Mouse (Mus musculus): ENCODE results near the gene Fcor. TPM values are rescaled to one million over a fixed set of nuclear protein-coding genes. Genes with fewer than 3 reads are reported as not detected.
A peak's percentile ranks its signal among the peaks of the same experiment; 100 is the strongest.

Gene Fcor
- 9.6 and 12.4 TPM in 2 replicates for polyA plus RNA-seq (2015; fragmentation: Nextera tagmentation; extraction: Ambion mirVana)

- Histone ChIP-seq H3K9ac (replicated peaks) (peak within 1 kb of the TSS; percentile 55), H3K27ac (peak within 1 kb of the TSS; percentile 70), H3K9me3 (no peaks in the 10 kb centered on the region), H3K4me2 (replicated peaks) (peak within 1 kb of the TSS; percentile 53), H3K4me3 (replicated peaks) (peak within 1 kb of the TSS; percentile 47), H3K36me3 (no peaks in the 10 kb centered on the region), H3K4me1 (replicated peaks) (peaks cover 5% of the 10 kb centered on the region), H3K27me3 (no peaks in the 10 kb centered on the region)
- WGBS = under 1% methylated on average over 23 of the region's 23 CpGs
- ATAC-seq = peak; percentile 88
These were observed at the start of gene Fcor for GRCm38 (mm10) chr8:3671980-3672491. Gene Fcor, minus strand, starts transcription at chr8:3672362.

- Histone ChIP-seq H3K4me3 (replicated peaks) (no peak overlapping the region), H3K4me1 (replicated peaks) (no peaks in the 10 kb centered on the region), H3K27ac (no peak overlapping the region), H3K27me3 (no peaks in the 10 kb centered on the region), H3K9ac (replicated peaks) (no peak overlapping the region), H3K36me3 (no peaks in the 10 kb centered on the region), H3K9me3 (no peaks in the 10 kb centered on the region), H3K4me2 (replicated peaks) (no peak overlapping the region)
- no peak for ATAC-seq
- WGBS = 47% methylated on average over 1 of the region's 1 CpGs
These were observed 48.9 kb upstream of the Fcor start for GRCm38 (mm10) chr8:3721041-3721440.

GRCm38 (mm10) chr8:3720551-3720950 lies 48.4 kb upstream of the Fcor start, which contains the start of gene Clec4g:
Gene Clec4g, minus strand, starts transcription at chr8:3720651.
- WGBS = 83% methylated on average over 5 of the region's 5 CpGs
- Histone ChIP-seq H3K4me1 (replicated peaks) (no peaks in the 10 kb centered on the region), H3K36me3 (no peaks in the 10 kb centered on the region), H3K9ac (replicated peaks) (no peak within 1 kb of the TSS), H3K27me3 (no peaks in the 10 kb centered on the region), H3K9me3 (no peaks in the 10 kb centered on the region), H3K27ac (no peak within 1 kb of the TSS), H3K4me2 (replicated peaks) (no peak within 1 kb of the TSS), H3K4me3 (replicated peaks) (no peak within 1 kb of the TSS)
- ATAC-seq = no peak

GRCm38 (mm10) chr8:3718559-3718958 lies 46.4 kb upstream of the Fcor start:
- Histone ChIP-seq H3K36me3 (no peaks in the 10 kb centered on the region), H3K4me2 (replicated peaks) (no peak overlapping the region), H3K4me1 (replicated peaks) (no peaks in the 10 kb centered on the region), H3K9me3 (no peaks in the 10 kb centered on the region), H3K27me3 (no peaks in the 10 kb centered on the region), H3K4me3 (replicated peaks) (no peak overlapping the region), H3K27ac (no peak overlapping the region), H3K9ac (replicated peaks) (no peak overlapping the region)
- ATAC-seq = peak; percentile 74
- WGBS = 15% methylated on average over 14 of the region's 14 CpGs

- Histone ChIP-seq H3K4me3 (replicated peaks) (no peak overlapping the region), H3K4me1 (replicated peaks) (no peaks in the 10 kb centered on the region), H3K9ac (replicated peaks) (no peak overlapping the region), H3K4me2 (replicated peaks) (no peak overlapping the region), H3K27me3 (no peaks in the 10 kb centered on the region), H3K36me3 (no peaks in the 10 kb centered on the region), H3K9me3 (no peaks in the 10 kb centered on the region), H3K27ac (no peak overlapping the region)
- ATAC-seq = no peak
- WGBS = 88% methylated on average over 12 of the region's 12 CpGs
These were observed 45.3 kb upstream of the Fcor start for GRCm38 (mm10) chr8:3717321-3717954.

- Histone ChIP-seq H3K4me1 (replicated peaks) (no peaks in the 10 kb centered on the region), H3K27ac (no peak overlapping the region)
- 75% methylated on average over 2 of the region's 2 CpGs for WGBS
These were observed 39.5 kb upstream of the Fcor start for GRCm38 (mm10) chr8:3711646-3712045.

GRCm38 (mm10) chr8:3710312-3710711 lies 38.1 kb upstream of the Fcor start:
- H3K27me3 ChIP-seq = no peaks in the 10 kb centered on the region
- no peaks in the 10 kb centered on the region for H3K36me3 ChIP-seq
- no peak overlapping the region for H3K9ac ChIP-seq (replicated peaks)
- no peaks in the 10 kb centered on the region for H3K9me3 ChIP-seq
- whole genome bisulfite sequencing = 88% methylated on average over 3 of the region's 3 CpGs
- H3K4me1 ChIP-seq (replicated peaks) = no peaks in the 10 kb centered on the region
- H3K4me2 ChIP-seq (replicated peaks) = no peak overlapping the region
- H3K27ac ChIP-seq = no peak overlapping the region
- H3K4me3 ChIP-seq (replicated peaks) = no peak overlapping the region
- no peak for ATAC-seq

More at GRCm38 (mm10) chr8:3711646-3712045, 39.5 kb upstream of the Fcor start:
- ATAC-seq = no peak
- no peak overlapping the region for H3K4me2 ChIP-seq (replicated peaks)
- H3K4me3 ChIP-seq (replicated peaks) = no peak overlapping the region
- no peaks in the 10 kb centered on the region for H3K9me3 ChIP-seq
- H3K9ac ChIP-seq (replicated peaks) = no peak overlapping the region
- no peaks in the 10 kb centered on the region for H3K36me3 ChIP-seq
- H3K27me3 ChIP-seq = no peaks in the 10 kb centered on the region

GRCm38 (mm10) chr8:3707611-3708010 lies 35.4 kb upstream of the Fcor start:
- Histone ChIP-seq H3K4me2 (replicated peaks) (no peak overlapping the region), H3K4me1 (replicated peaks) (no peaks in the 10 kb centered on the region), H3K4me3 (replicated peaks) (no peak overlapping the region), H3K27me3 (no peaks in the 10 kb centered on the region), H3K36me3 (no peaks in the 10 kb centered on the region), H3K9ac (replicated peaks) (no peak overlapping the region), H3K9me3 (no peaks in the 10 kb centered on the region), H3K27ac (no peak overlapping the region)
- ATAC-seq = no peak
- WGBS = 75% methylated on average over 7 of the region's 7 CpGs

GRCm38 (mm10) chr8:3705711-3706110 lies 33.5 kb upstream of the Fcor start:
- Histone ChIP-seq H3K9ac (replicated peaks) (no peak overlapping the region), H3K36me3 (no peaks in the 10 kb centered on the region), H3K4me2 (replicated peaks) (no peak overlapping the region), H3K27me3 (no peaks in the 10 kb centered on the region), H3K4me1 (replicated peaks) (no peaks in the 10 kb centered on the region), H3K4me3 (replicated peaks) (no peak overlapping the region), H3K27ac (no peak overlapping the region), H3K9me3 (no peaks in the 10 kb centered on the region)
- no peak for ATAC-seq
- WGBS = 72% methylated on average over 4 of the region's 4 CpGs

GRCm38 (mm10) chr8:3701491-3701890 lies 29.3 kb upstream of the Fcor start:
- H3K4me1 ChIP-seq (replicated peaks) = no peaks in the 10 kb centered on the region
- no peak overlapping the region for H3K27ac ChIP-seq
- no peaks in the 10 kb centered on the region for H3K27me3 ChIP-seq
- WGBS = 97% methylated on average over 1 of the region's 1 CpGs
- H3K9ac ChIP-seq (replicated peaks) = no peak overlapping the region
- no peak overlapping the region for H3K4me3 ChIP-seq (replicated peaks)
- no peak for ATAC-seq
- no peaks in the 10 kb centered on the region for H3K9me3 ChIP-seq
- H3K4me2 ChIP-seq (replicated peaks) = no peak overlapping the region
- H3K36me3 ChIP-seq = no peaks in the 10 kb centered on the region

GRCm38 (mm10) chr8:3694121-3694520 lies 22.0 kb upstream of the Fcor start, which contains the start of gene Fcer2a:
Gene Fcer2a, minus strand, starts transcription at chr8:3694175.
- Histone ChIP-seq H3K4me3 (replicated peaks) (no peak within 1 kb of the TSS), H3K36me3 (no peaks in the 10 kb centered on the region), H3K9ac (replicated peaks) (no peak within 1 kb of the TSS), H3K4me2 (replicated peaks) (no peak within 1 kb of the TSS), H3K4me1 (replicated peaks) (no peaks in the 10 kb centered on the region), H3K27me3 (no peaks in the 10 kb centered on the region), H3K27ac (no peak within 1 kb of the TSS), H3K9me3 (no peaks in the 10 kb centered on the region)
- WGBS = 86% methylated on average over 3 of the region's 3 CpGs
- ATAC-seq = no peak

- ATAC-seq = no peak
- H3K4me1 ChIP-seq (replicated peaks) = no peaks in the 10 kb centered on the region
- H3K4me3 ChIP-seq (replicated peaks) = no peak overlapping the region
- WGBS = 83% methylated on average over 3 of the region's 3 CpGs
- H3K27me3 ChIP-seq = no peaks in the 10 kb centered on the region
- H3K27ac ChIP-seq = no peak overlapping the region
- no peaks in the 10 kb centered on the region for H3K36me3 ChIP-seq
- H3K4me2 ChIP-seq (replicated peaks) = no peak overlapping the region
- H3K9ac ChIP-seq (replicated peaks) = no peak overlapping the region
- H3K9me3 ChIP-seq = no peaks in the 10 kb centered on the region
These were observed 18.6 kb upstream of the Fcor start for GRCm38 (mm10) chr8:3690774-3691173.

GRCm38 (mm10) chr8:3687537-3687936 lies 15.4 kb upstream of the Fcor start:
- WGBS = 79% methylated on average over 6 of the region's 6 CpGs
- H3K4me2 ChIP-seq (replicated peaks) = no peak overlapping the region
- no peak overlapping the region for H3K27ac ChIP-seq
- ATAC-seq = no peak
- H3K4me1 ChIP-seq (replicated peaks) = no peaks in the 10 kb centered on the region
- H3K27me3 ChIP-seq = no peaks in the 10 kb centered on the region
- H3K9me3 ChIP-seq = no peaks in the 10 kb centered on the region
- no peak overlapping the region for H3K9ac ChIP-seq (replicated peaks)
- H3K4me3 ChIP-seq (replicated peaks) = no peak overlapping the region
- H3K36me3 ChIP-seq = peaks cover 9% of the 10 kb centered on the region

All from midbrain, embryonic 13.5 days (tissue).